Mouse (Mus musculus) lung, adult 2 months (tissue): ENCODE results near the gene Sla2. TPM values are rescaled to one million over a fixed set of nuclear protein-coding genes. Genes with fewer than 3 reads are reported as not detected.

Experiments
- DNase-seq: peaks from one replicate; pipeline ENCODE4 v3.0.0; 2022
- H3K4me1 ChIP-seq: fragments of 200-500 bp; 2 replicates; pipeline ENCODE4 v1.6.1; 2011; ENCODE audit warnings: low read length; ENCODE audit not compliant: control insufficient read depth, insufficient read depth
- H3K4me3 ChIP-seq: fragments of 200-500 bp; replicated peaks from 2 replicates; pipeline ENCODE3; 2011; ENCODE audit warnings: low read depth, mild to moderate bottlenecking, control low read depth, low read length; ENCODE audit errors: extremely low read depth
- CTCF ChIP-seq: fragments of 200-500 bp; IDR thresholded peaks from 2 replicates; pipeline ENCODE4 v1.5.1; 2011; ENCODE audit warnings: mild to moderate bottlenecking, low read length, control low read depth; ENCODE audit not compliant: insufficient read depth
- POLR2A ChIP-seq: fragments of 200-500 bp; IDR thresholded peaks from 2 replicates; pipeline ENCODE4 v1.6.1; 2011; ENCODE audit warnings: low read depth, mild to moderate bottlenecking, control low read depth, low read length, borderline replicate concordance; ENCODE audit errors: extremely low read depth
- WGBS: fragments of 180-500 bp; shearing (Covaris S2); methylation state at CpG from one replicate; pipeline ENCODE4 v1.1.7; 2018; 5-methylcytosine and 5-hydroxymethylcytosine counted together
- polyA plus RNA-seq: library from polyadenylated mRNA; depleted of rRNA; stranded (reverse); fragments of >200 nt; gene quantifications from 2 replicates; pipeline ENCODE4 v1.2.3, GENCODE M21; 2012

The Sla2 gene
- polyA plus RNA-seq, 1 experiment: 0.95 TPM

DNA sequence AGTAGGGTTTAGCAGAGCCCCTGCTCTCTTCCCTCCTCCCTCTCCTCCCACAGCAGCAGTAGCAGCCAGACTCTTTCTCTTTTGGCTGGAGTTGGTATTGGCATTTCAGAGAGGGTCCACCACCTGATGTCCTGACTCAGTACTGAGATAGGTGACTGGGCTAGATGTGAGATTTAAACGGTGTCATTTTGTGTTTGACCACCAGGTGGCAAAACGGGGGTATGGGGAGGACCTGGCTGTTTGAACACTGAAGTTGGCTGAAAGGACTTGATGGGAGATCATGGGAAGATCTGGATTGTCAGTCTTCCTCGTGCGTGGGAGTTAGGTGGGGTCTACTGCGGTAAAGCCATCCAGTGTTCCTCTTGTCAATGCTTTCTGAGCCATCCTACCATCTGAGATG lies 13.4 kb downstream of the Sla2 start:
- TF ChIP-seq CTCF (peak; percentile 48; the same call in 1 of the 2 replicates), POLR2A (no peak)
- DNase-seq: no peak
- peaks cover 18% of the 10 kb centered on the region; the same call in 1 of the 2 replicates for H3K4me1 ChIP-seq
- WGBS: 20% methylated on average over 5 of the region's 5 CpGs
- H3K4me3 ChIP-seq: no peak overlapping the region

DNA sequence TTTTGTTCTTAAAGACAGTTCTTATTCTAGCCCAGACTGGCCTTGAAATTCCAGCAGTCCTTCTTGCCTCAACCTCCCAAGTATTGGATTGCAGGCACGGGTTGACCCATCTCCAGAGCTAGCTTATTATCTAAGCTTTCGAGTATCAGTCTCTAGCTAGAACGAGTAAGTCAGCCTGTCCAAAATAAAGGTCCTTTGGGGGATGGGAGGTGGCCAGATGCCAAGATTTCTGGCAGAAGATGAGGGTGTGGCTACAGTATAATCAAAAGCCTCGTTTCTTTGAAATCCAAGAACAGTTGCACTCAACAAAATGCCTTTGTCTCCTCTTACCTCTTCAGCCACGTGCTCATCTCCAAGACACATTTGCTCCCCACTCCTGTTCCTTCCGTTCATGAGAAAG lies 16.5 kb downstream of the Sla2 start:
- TF ChIP-seq POLR2A: no peak
- no peak for DNase-seq
- 12% methylated on average over 6 of the region's 6 CpGs for WGBS
- Histone ChIP-seq H3K4me3 (no peak overlapping the region), H3K4me1 (peaks cover 12% of the 10 kb centered on the region; the same call in 1 of the 2 replicates)

DNA sequence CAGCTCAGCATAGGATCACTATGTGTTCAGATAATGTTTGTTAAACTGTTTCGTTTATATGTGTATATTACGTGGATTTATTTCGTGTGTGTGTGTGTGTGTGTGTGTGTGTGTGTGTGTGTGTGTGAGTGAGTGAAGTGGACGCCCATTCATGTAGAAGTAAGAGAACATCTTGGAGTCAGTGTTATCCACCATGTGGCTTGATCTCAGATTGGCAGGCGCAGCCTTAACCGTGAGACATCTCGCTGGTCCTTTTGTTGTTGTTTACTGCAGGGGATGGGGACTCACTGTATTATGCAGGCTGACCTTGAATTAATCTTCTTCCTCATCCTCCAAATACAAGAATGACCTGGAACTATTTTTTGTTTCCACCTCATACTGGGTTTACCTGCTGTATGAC lies 17.4 kb downstream of the Sla2 start:
- 71% methylated on average over 7 of the region's 7 CpGs for WGBS
- DNase-seq: no peak

DNA sequence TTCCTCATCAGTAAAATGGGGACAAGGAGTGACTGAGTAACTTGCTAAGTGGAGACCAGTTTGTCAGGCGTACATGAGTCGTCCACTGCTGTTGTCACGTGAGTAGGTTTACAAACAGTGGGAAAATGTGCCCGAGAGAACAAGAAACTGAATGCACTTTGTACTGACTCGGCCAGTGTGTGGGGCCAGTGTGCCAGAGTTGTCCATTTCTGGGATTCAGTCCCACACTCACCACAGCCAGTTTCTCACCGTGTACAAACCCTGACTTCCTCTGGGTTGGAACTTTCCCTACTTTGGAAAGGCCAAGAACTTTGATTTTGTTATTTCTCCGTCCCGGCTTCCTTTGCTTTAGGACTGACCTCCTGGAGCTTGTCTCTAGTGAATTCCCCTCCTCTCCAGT lies 18.0 kb downstream of the Sla2 start:
- no peak for TF ChIP-seq CTCF
- TF ChIP-seq POLR2A: no peak
- Histone ChIP-seq H3K4me1 (peaks cover 17% of the 10 kb centered on the region; the same call in 1 of the 2 replicates), H3K4me3 (no peak overlapping the region)
- 32% methylated on average over 8 of the region's 8 CpGs for WGBS
- DNase-seq: no peak

More for the DNA sequence above, 17.4 kb downstream of the Sla2 start:
- Histone ChIP-seq H3K4me3 (no peak overlapping the region), H3K4me1 (peaks cover 14% of the 10 kb centered on the region; the same call in 1 of the 2 replicates)
- TF ChIP-seq CTCF: no peak
- no peak for TF ChIP-seq POLR2A

DNA sequence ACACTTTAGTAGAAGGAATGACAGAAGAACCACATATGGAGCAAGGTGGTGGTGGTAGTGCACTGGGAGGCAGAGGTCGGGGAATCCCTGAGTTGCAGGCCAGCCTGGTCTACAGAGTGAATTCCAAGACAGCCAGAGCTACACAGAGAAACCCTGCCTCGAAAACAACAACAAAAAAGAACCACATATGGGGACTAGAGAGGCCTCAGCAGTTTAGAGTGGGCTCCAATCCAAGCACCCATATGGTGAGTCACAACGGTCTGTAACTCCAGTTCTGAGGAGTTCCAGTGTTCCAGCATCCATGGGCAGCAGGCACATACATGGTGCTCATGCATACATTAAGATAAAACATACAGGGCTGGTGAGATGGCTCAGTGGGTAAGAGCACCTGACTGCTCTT lies 22.5 kb downstream of the Sla2 start:
- no peak for DNase-seq
- no peak overlapping the region for H3K4me3 ChIP-seq
- peaks cover 13% of the 10 kb centered on the region; the same call in 1 of the 2 replicates for H3K4me1 ChIP-seq
- 40% methylated on average over 3 of the region's 3 CpGs for WGBS
- TF ChIP-seq POLR2A (no peak), CTCF (no peak)

DNA sequence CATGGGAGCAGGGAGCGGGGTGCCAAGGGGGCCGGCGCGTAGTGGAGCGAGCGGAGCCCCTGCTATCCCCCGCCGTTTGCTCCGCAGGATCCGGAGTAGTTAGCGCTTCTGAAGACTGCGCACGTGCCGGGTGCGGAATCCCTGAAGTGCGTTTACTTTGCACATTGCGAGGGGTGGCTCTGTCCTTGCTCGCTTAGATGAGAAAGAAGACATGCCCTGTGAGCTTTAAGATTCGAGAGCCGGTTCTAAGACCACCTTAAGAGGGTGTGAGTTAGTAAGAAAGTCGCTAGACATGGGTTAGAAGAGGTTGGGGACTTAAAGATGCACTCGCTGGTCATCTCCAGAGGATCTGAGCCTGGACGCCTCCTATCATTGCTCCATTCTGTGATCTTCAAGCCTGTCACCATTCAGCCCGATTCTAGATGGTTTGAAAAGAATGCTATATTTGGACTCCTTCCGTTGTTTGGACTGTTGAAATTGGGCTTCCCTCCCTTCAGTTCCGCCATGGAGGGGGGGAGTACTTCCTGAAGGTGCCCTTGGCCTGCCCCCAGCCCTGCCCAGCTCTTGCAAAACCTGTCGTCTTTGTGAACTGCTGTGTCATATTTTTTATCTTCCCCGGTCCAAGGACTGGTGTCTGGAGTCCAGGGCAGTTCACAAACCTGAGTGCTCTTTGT lies 23.4 kb downstream of the Sla2 start:
- Histone ChIP-seq H3K4me3 (peak overlapping the region; percentile 80), H3K4me1 (peaks cover 11% of the 10 kb centered on the region; the same call in 1 of the 2 replicates)
- 1% methylated on average over 28 of the region's 28 CpGs for WGBS
- TF ChIP-seq CTCF: no peak
- no peak for TF ChIP-seq POLR2A
- peak; percentile 64 for DNase-seq

DNA sequence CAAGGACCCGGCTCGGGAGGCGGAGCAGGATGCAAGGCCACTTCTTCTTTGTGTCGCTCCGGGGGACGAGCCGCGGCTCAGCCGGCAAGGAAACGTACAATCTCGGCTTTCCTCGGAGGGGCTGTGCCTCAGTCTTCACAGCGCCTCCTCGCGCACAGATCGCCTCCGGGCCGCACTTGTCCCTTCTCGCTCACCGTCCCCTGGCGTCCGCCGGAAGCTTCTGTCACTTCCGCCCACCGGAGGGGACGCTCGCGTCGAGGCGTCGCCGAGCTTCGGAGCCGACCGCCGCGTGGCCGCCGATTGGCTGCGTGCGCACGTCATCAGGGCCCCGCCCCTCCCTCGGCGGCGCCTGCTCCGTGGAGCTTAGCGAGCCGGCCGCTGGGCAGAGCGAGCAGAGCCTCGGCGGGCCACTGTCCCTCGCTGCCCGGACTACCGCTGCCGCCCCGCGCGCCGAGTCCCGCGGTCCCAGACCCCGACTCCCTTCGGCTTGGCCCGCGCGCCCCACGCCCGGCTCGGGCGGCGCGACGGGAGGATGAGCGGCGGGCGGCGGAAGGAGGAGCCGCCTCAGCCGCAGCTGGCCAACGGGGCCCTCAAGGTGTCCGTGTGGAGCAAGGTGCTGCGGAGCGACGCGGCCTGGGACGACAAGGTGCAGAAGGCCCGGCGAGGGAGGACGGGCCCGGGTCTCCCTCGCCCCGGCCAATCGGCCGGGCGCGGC lies 24.1 kb downstream of the Sla2 start, which contains the start of gene Rab5if:
Gene Rab5if, plus strand, starts transcription at position 357 of the 715 bp plus-strand sequence.
- DNase-seq: peak; percentile 98
- TF ChIP-seq CTCF: 0 out of 2 replicates have a peak, but pooled peaks have one; percentile 30
- peak; percentile 79 for TF ChIP-seq POLR2A

DNA sequence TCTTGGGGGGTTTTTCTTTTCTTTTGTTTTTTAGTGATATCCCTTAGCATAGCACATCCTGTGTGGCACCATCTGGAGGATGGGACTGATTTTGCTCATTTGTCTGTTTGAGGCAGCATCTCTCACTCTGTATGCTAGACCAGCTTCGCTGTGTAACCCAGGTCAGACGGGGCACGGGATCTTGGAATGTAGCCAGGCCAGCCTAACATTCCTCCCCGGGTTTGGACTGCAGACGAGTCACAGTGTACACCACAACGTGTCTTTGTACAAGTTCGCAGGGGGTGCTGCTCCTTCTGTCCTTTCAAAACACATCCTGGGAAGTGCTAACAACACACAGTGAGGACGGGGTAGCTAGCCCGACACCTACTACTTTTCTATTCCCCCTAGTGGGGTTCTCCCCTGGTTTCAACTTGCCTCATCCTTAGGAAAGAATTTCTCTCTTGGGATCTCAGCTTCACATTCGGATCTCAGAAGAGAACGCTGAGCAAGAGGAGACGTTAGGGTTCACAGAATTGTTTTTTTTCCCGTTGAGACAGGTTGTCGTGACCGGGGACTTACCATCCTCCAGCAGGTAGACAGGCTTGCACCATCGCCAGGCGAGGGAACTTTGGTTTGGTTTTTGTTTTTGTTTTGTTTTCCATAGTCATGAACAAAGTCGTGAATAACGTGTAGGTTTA lies 24.8 kb downstream of the Sla2 start:
- peak; percentile 41 for DNase-seq
- peak overlapping the region; percentile 84 for H3K4me3 ChIP-seq
- peaks cover 14% of the 10 kb centered on the region; the same call in 1 of the 2 replicates for H3K4me1 ChIP-seq
- WGBS: 0% methylated on average over 19 of the region's 19 CpGs
- TF ChIP-seq POLR2A (no peak), CTCF (no peak)

More for the DNA sequence above, 24.1 kb downstream of the Sla2 start, which contains the start of gene Rab5if:
- H3K4me3 ChIP-seq: peak within 1 kb of the TSS; percentile 84
- WGBS: under 1% methylated on average over 89 of the region's 98 CpGs
- peaks cover 12% of the 10 kb centered on the region; the same call in 1 of the 2 replicates for H3K4me1 ChIP-seq

DNA sequence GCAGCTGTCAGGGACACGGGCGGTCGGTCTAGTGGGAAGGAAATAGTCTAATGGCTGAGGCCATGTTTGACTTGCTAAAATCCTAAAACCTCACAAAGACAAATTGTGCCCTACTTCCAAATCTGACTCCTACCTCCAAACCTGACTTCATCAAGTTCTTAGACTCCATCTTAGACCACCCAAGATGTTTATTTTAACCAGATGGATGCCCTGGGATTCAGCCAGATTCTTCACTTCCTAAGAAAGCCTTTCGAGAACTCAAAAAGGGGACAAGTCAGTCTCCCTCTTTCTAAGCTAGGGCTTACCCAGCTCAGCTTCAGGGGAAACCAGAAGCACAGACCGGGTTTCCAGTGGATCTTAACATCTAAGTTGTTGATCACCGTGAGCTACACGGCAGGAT lies 28.3 kb downstream of the Sla2 start:
- DNase-seq: no peak
- TF ChIP-seq CTCF: no peak
- no peak overlapping the region for H3K4me3 ChIP-seq
- H3K4me1 ChIP-seq: peaks cover 7% of the 10 kb centered on the region; the same call in 1 of the 2 replicates
- WGBS: 63% methylated on average over 7 of the region's 7 CpGs

DNA sequence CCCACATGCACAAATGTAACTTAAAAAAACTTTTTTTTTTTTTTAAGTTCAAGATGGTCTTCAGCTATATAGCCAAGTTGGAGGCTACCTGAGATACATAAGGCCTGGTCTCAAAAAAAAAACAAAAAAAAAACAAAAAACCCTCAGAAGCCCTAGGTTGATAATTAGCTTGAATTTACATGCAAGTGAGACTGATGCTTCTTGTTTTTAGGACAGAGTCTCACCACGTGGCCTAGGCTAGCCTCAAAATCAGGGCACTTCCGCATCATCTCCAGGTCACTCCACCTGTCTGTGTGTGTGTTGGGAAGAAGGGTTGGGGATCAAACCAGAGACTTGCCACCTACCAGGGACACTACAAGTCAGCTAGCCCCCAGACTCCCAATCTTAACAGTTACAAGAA lies 29.2 kb downstream of the Sla2 start, which contains the start of gene 4930518I15Rik:
Gene 4930518I15Rik, minus strand, starts transcription at position 112 of the 400 bp plus-strand sequence.
- DNase-seq: no peak
- H3K4me3 ChIP-seq: no peak within 1 kb of the TSS
- 79% methylated on average over 2 of the region's 2 CpGs for WGBS
- TF ChIP-seq CTCF (no peak), POLR2A (no peak)
- H3K4me1 ChIP-seq: peaks cover 7% of the 10 kb centered on the region; the same call in 1 of the 2 replicates
